Mouse (Mus musculus) CH12.LX (cell line): ENCODE measurements around the gene Adgra1. TPM values are rescaled to one million over a fixed set of nuclear protein-coding genes. Genes with fewer than 3 reads are reported as not detected.

Source experiments
- DNase-seq: peaks from one replicate; pipeline ENCODE4 v3.0.0-alpha.2; 2013; ENCODE audit errors: extremely low read depth
- H3K27ac ChIP-seq: 2 replicates; pipeline ENCODE4 v1.5.1; 2012; ENCODE audit warnings: low read depth, mild to moderate bottlenecking, control low read depth, moderate library complexity; ENCODE audit not compliant: insufficient read depth
- H3K27me3 ChIP-seq: replicated peaks from 2 replicates; pipeline ENCODE3; 2012; ENCODE audit warnings: inconsistent platforms
- H3K36me3 ChIP-seq, 2 experiments: replicated peaks in 1 of 2; 2 replicates each; pipeline versions ENCODE3 to v1.6.1; 2012; ENCODE audit warnings: inconsistent platforms in 1 of 2, low read length in 1 of 2, mild to moderate bottlenecking in 1 of 2, mixed read lengths in 1 of 2, moderate library complexity in 1 of 2; ENCODE audit not compliant: control insufficient read depth in 1 of 2, insufficient read depth in 1 of 2
- H3K4me1 ChIP-seq, 2 experiments: 2 replicates each; pipeline ENCODE4 v1.6.1; 2012; ENCODE audit warnings: inconsistent platforms in 1 of 2, moderate library complexity in 1 of 2; ENCODE audit not compliant: insufficient read depth in 2 of 2, control insufficient read depth in 1 of 2
- H3K4me2 ChIP-seq: 2 replicates; pipeline ENCODE4 v1.6.1; 2012; ENCODE audit warnings: low read depth, mild to moderate bottlenecking, control low read depth; ENCODE audit not compliant: poor library complexity, insufficient read depth, severe bottlenecking
- H3K4me3 ChIP-seq, 3 experiments: fragments of 150-350 bp in 1 of 3; sonication (generic) in 1 of 3; replicated peaks in 1 of 3; 2 replicates each; pipeline versions ENCODE3 to v1.5.1; 2011 to 2012; ENCODE audit warnings: low read depth in 2 of 3, low read length in 2 of 3, mild to moderate bottlenecking in 2 of 3, moderate library complexity in 2 of 3, control low read depth in 1 of 3, improper control_type of control experiment in 1 of 3, inconsistent platforms in 1 of 3, mixed read lengths in 1 of 3; ENCODE audit not compliant: poor library complexity in 1 of 3
- H3K79me2 ChIP-seq: replicated peaks from 2 replicates; pipeline ENCODE4 v1.6.1; 2012; ENCODE audit warnings: mild to moderate bottlenecking, moderate library complexity; ENCODE audit not compliant: control insufficient read depth, poor library complexity, insufficient read depth, severe bottlenecking; ENCODE audit errors: extremely low read depth
- H3K9ac ChIP-seq: 2 replicates; pipeline ENCODE4 v1.6.1; 2012; ENCODE audit warnings: low read depth, mild to moderate bottlenecking, control low read depth, moderate library complexity; ENCODE audit not compliant: insufficient read depth
- H3K9me3 ChIP-seq: replicated peaks from 2 replicates; pipeline ENCODE3; 2012; ENCODE audit warnings: low read length, inconsistent platforms, mixed read lengths
- BHLHE40 ChIP-seq: IDR thresholded peaks from 2 replicates; pipeline ENCODE4 v1.6.1; 2011; ENCODE audit warnings: mild to moderate bottlenecking, low read depth, low read length, improper control_type of control experiment
- CHD1 ChIP-seq: IDR thresholded peaks from 2 replicates; pipeline ENCODE4 v1.6.1; 2012; ENCODE audit warnings: low read depth, low read length, improper control_type of control experiment, inconsistent platforms
- CTCF ChIP-seq, 2 experiments: IDR thresholded peaks in 1 of 2; conservative IDR thresholded peaks in 1 of 2; 2 replicates each; pipeline ENCODE4 v1.5.1; 2011 to 2012; ENCODE audit warnings: low read depth in 2 of 2, low read length in 2 of 2, improper control_type of control experiment in 1 of 2, inconsistent platforms in 1 of 2, mild to moderate bottlenecking in 1 of 2, moderate library complexity in 1 of 2
- GABPA ChIP-seq: IDR thresholded peaks from 2 replicates; pipeline ENCODE4 v1.6.1; 2012; ENCODE audit warnings: low read depth, low read length, improper control_type of control experiment, inconsistent platforms; ENCODE audit not compliant: insufficient replicate concordance
- KAT2A ChIP-seq: IDR thresholded peaks from 2 replicates; pipeline ENCODE4 v1.6.1; 2012; ENCODE audit warnings: low read length, improper control_type of control experiment, inconsistent platforms; ENCODE audit not compliant: insufficient replicate concordance
- MAZ ChIP-seq: IDR thresholded peaks from 2 replicates; pipeline ENCODE4 v1.6.1; 2012; ENCODE audit warnings: low read depth, mild to moderate bottlenecking, inconsistent platforms, low read length, improper control_type of control experiment, moderate library complexity
- MEF2A ChIP-seq: IDR thresholded peaks from 2 replicates; pipeline ENCODE4 v1.6.1; 2014; ENCODE audit warnings: low read depth, mild to moderate bottlenecking, inconsistent platforms, low read length, improper control_type of control experiment, borderline replicate concordance
- MXI1 ChIP-seq: IDR thresholded peaks from 2 replicates; pipeline ENCODE4 v1.6.1; 2011; ENCODE audit warnings: mild to moderate bottlenecking, low read depth, low read length, improper control_type of control experiment
- MYC ChIP-seq: IDR thresholded peaks from 2 replicates; pipeline ENCODE4 v1.6.1; 2011; ENCODE audit warnings: low read depth, mild to moderate bottlenecking, improper control_type of control experiment, low read length
- NELFE ChIP-seq: IDR thresholded peaks from 2 replicates; pipeline ENCODE4 v1.6.1; 2011; ENCODE audit warnings: low read depth, low read length, improper control_type of control experiment
- NRF1 ChIP-seq: IDR thresholded peaks from 2 replicates; pipeline ENCODE4 v1.6.1; 2014; ENCODE audit warnings: low read depth, mild to moderate bottlenecking, inconsistent platforms, low read length, improper control_type of control experiment, moderate library complexity
- SIN3A ChIP-seq: IDR thresholded peaks from 2 replicates; pipeline ENCODE4 v1.6.1; 2012; ENCODE audit warnings: low read length, improper control_type of control experiment, inconsistent platforms
- SMC3 ChIP-seq: IDR thresholded peaks from 2 replicates; pipeline ENCODE4 v1.6.1; 2011; ENCODE audit warnings: low read depth, low read length, improper control_type of control experiment
- UBTF ChIP-seq: IDR thresholded peaks from 2 replicates; pipeline ENCODE4 v1.6.1; 2012; ENCODE audit warnings: low read depth, mild to moderate bottlenecking, inconsistent platforms, low read length, improper control_type of control experiment, moderate library complexity
- USF1 ChIP-seq: IDR thresholded peaks from 2 replicates; pipeline ENCODE4 v1.6.1; 2014; ENCODE audit warnings: low read depth, mild to moderate bottlenecking, inconsistent platforms, low read length, improper control_type of control experiment
- ZC3H11A ChIP-seq: IDR thresholded peaks from 2 replicates; pipeline ENCODE4 v1.6.1; 2012; ENCODE audit warnings: low read depth, mild to moderate bottlenecking, inconsistent platforms, low read length, improper control_type of control experiment
- ZMIZ1 ChIP-seq: IDR thresholded peaks from 2 replicates; pipeline ENCODE4 v1.6.1; 2012; ENCODE audit warnings: low read depth, mild to moderate bottlenecking, inconsistent platforms, low read length, improper control_type of control experiment
- ZNF384 ChIP-seq: IDR thresholded peaks from 2 replicates; pipeline ENCODE4 v1.6.1; 2012; ENCODE audit warnings: low read depth, low read length, improper control_type of control experiment, inconsistent platforms
- dilution Hi-C: fragments of 300-500 bp; cut with MboI; formaldehyde crosslinking; loops from 2 replicates; pipeline ENCODE4 v1.14.3; 2020; ENCODE audit warnings: low sequenced_read_pairs; ENCODE audit not compliant: extremely low pct_unique_long_range_greater_than_20kb, extremely low pct_ligation_motif_present
- in situ Hi-C: fragments of 300-500 bp; cut with MboI; formaldehyde crosslinking; loops from 3 replicates; pipeline ENCODE4 v1.14.3; 2019; ENCODE audit warnings: low sequenced_read_pairs, low pct_ligation_motif_present, low pct_unique_long_range_greater_than_20kb, mixed read lengths
- polyA plus RNA-seq: library from polyadenylated mRNA; unstranded; fragments of >175 nt; gene quantifications from 2 replicates; pipeline ENCODE4 v1.2.1, GENCODE M21; 2012; ENCODE audit warnings: low read depth; ENCODE audit not compliant: insufficient read length
- total RNA-seq, 2 experiments: library from RNA; depleted of rRNA; stranded (reverse); fragments of 300-350 nt in 1 of 2; fragments of >200 nt in 1 of 2; gene quantifications; 2 replicates each; pipeline ENCODE4 v1.2.3; 2012 to 2014

The Adgra1 gene
- total RNA-seq (2012; rRNA removed) (not detected in 2 replicates), total RNA-seq (2014; rRNA removed) (not detected in 2 replicates), polyA plus RNA-seq (not detected in 2 replicates)

DNA sequence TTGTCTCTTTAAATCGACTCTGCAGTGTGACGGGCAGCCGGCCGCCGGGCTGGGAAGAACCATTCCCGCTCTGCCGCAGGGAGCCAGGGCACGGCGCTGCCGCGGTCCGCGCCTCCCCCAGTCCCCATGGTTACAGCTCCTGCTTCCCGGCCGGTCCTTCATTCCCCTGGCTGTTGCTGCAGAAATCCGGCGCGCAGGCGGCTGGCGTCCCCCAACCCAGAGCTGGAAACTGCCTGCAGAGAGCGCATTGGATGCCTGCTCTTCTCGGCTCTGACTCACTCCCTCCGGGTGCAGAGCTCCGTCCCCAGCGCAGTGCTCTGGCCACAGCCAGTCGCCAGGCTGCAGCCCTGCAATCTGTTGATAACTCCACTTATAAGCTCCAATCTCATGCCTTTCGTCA is at the start of gene Adgra1:
TSS of gene Adgra1 (plus strand) at position 139 of the 400 bp plus-strand sequence.
- H3K36me3 ChIP-seq = no peaks in the 10 kb centered on the region
- TF ChIP-seq SIN3A (no peak), GABPA (no peak), ZMIZ1 (no peak), NELFE (no peak), MXI1 (no peak), ZNF384 (no peak), NRF1 (no peak), CHD1 (no peak), MYC (no peak), UBTF (no peak), USF1 (no peak), MEF2A (no peak), MAZ (no peak), CTCF (conservative IDR thresholded peaks at IDR 0.05 in 1 of 2, IDR thresholded peaks at IDR 0.05 in 1 of 2; ENCODE audit: low read depth in 2 of 2, low read length in 2 of 2) (no peak), KAT2A (no peak), SMC3 (no peak), ZC3H11A (no peak)
- TF ChIP-seq, all 38 proteins: peak for 0
- H3K79me2 ChIP-seq = no peaks in the 10 kb centered on the region
- in situ Hi-C loops = no loop called here
- H3K9ac ChIP-seq = no peak within 1 kb of the TSS
- peaks cover 63% of the 10 kb centered on the region for H3K27me3 ChIP-seq
- no peak within 1 kb of the TSS for H3K27ac ChIP-seq
- dilution Hi-C loops = no loop called here
- H3K4me2 ChIP-seq = no peak within 1 kb of the TSS
- no peak for DNase-seq
- H3K4me3 ChIP-seq = no peak within 1 kb of the TSS
- H3K4me1 ChIP-seq = no peaks in the 10 kb centered on the region; a peak in 1 of 4 replicates
- no peaks in the 10 kb centered on the region for H3K9me3 ChIP-seq

DNA sequence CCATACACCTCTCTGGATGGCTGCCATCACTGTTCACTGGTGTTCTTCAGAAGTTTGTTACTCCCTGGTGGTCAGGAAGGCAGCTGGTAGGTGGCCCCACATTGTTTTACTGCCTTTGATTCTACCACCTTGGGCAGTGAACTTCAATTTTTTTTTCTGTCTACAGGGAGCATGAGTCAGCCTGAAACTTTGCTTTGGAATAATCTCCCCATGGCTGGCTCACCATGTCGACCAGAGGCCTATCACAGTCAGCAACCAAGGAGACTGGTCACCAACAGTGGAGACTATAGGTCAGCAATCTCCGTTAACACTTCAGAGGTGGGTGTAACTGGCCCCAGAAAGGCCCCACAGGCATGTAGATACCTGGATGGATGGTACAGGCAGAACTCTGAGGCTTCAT is 46.6 kb upstream of the Adgra1 start:
- Histone ChIP-seq H3K4me3 (no peak overlapping the region), H3K4me2 (no peak overlapping the region), H3K9me3 (no peaks in the 10 kb centered on the region), H3K4me1 (peaks cover 4 to 8% of the 10 kb centered on the region in 2 experiments; a peak in 3 of 4 replicates), H3K27me3 (no peaks in the 10 kb centered on the region), H3K36me3 (no peaks in the 10 kb centered on the region), H3K27ac (no peak overlapping the region), H3K9ac (no peak overlapping the region), H3K79me2 (no peaks in the 10 kb centered on the region)
- TF ChIP-seq ZNF384 = peak; percentile 42; the same call in 1 of the 2 replicates
- no peak for TF ChIP-seq BHLHE40
- in situ Hi-C loops = no loop called here
- no peak for DNase-seq
- dilution Hi-C loops = no loop called here
